Mouse (Mus musculus) myocyte (in vitro differentiated cells): Measurements from ENCODE around the gene Kiss1r. TPM values are rescaled to one million over a fixed set of nuclear protein-coding genes. Genes with fewer than 3 reads are reported as not detected.
"Not testable (repeated sequence)": the region's sequence is repeated elsewhere in the genome, so short reads cannot be mapped to it uniquely, and the experiment has no call there.

Source experiments
- H3K27me3 ChIP-seq: one replicate; pipeline ENCODE4 v1.6.1; 2011; ENCODE audit not compliant: control insufficient read depth, insufficient read depth, insufficient read length
- H3K36me3 ChIP-seq: one replicate; pipeline ENCODE4 v1.6.1; 2011; ENCODE audit not compliant: control insufficient read depth, insufficient read depth
- H3K4me2 ChIP-seq: one replicate; pipeline ENCODE4 v1.6.1; 2011; ENCODE audit warnings: low read depth, control low read depth
- H3K4me3 ChIP-seq: one replicate; pipeline ENCODE4 v1.5.1; 2011; ENCODE audit warnings: mild to moderate bottlenecking, control low read depth, moderate library complexity
- H3K79me2 ChIP-seq: one replicate; pipeline ENCODE4 v1.6.1; 2011; ENCODE audit not compliant: control insufficient read depth, insufficient read depth
- H3ac ChIP-seq: one replicate; pipeline ENCODE4 v1.6.1; 2011; ENCODE audit not compliant: control insufficient read depth, insufficient read length
- CEBPB ChIP-seq: IDR thresholded peaks from 2 replicates; pipeline ENCODE4 v1.6.1; 2011; ENCODE audit warnings: mild to moderate bottlenecking, moderate library complexity; ENCODE audit not compliant: poor library complexity, insufficient read depth, severe bottlenecking
- E2F4 ChIP-seq: IDR thresholded peaks from one replicate; pipeline ENCODE4 v1.6.1; 2011; ENCODE audit warnings: mild to moderate bottlenecking, control low read depth, moderate library complexity; ENCODE audit not compliant: insufficient read depth
- MAX ChIP-seq: IDR thresholded peaks from one replicate; pipeline ENCODE4 v1.6.1; 2011; ENCODE audit warnings: low read depth, mild to moderate bottlenecking, control low read depth
- MYOD1 ChIP-seq, 3 experiments: IDR thresholded peaks; one replicate each; pipeline ENCODE4 v1.6.1; 2011; ENCODE audit warnings: control low read depth in 2 of 3, low read depth in 2 of 3, mild to moderate bottlenecking in 2 of 3, moderate library complexity in 1 of 3; ENCODE audit not compliant: insufficient read length in 2 of 3, control insufficient read depth in 1 of 3
- MYOG ChIP-seq, 3 experiments: IDR thresholded peaks; one replicate each; pipeline ENCODE4 v1.6.1; 2011; ENCODE audit warnings: control low read depth in 2 of 3, low read depth in 2 of 3, mild to moderate bottlenecking in 2 of 3; ENCODE audit not compliant: insufficient read length in 2 of 3, control insufficient read depth in 1 of 3, insufficient read depth in 1 of 3
- POLR2A ChIP-seq: IDR thresholded peaks from one replicate; pipeline ENCODE4 v1.6.1; 2011; ENCODE audit warnings: low read depth, mild to moderate bottlenecking, control low read depth, moderate library complexity; ENCODE audit not compliant: insufficient read length
- POLR2AphosphoS2 ChIP-seq: IDR thresholded peaks from one replicate; pipeline ENCODE4 v1.6.1; 2011; ENCODE audit warnings: low read depth, control low read depth; ENCODE audit not compliant: insufficient read length
- REST ChIP-seq: IDR thresholded peaks from one replicate; pipeline ENCODE4 v1.6.1; 2011; ENCODE audit warnings: mild to moderate bottlenecking, control low read depth, moderate library complexity; ENCODE audit not compliant: insufficient read depth, insufficient read length
- SRF ChIP-seq: IDR thresholded peaks from one replicate; pipeline ENCODE4 v1.6.1; 2011; ENCODE audit warnings: low read depth; ENCODE audit not compliant: control insufficient read depth, insufficient read length
- TCF12 ChIP-seq: IDR thresholded peaks from one replicate; pipeline ENCODE4 v1.6.1; 2011; ENCODE audit warnings: mild to moderate bottlenecking, control low read depth; ENCODE audit not compliant: poor library complexity, insufficient read depth, severe bottlenecking
- TCF3 ChIP-seq: IDR thresholded peaks from one replicate; pipeline ENCODE4 v1.6.1; 2011; ENCODE audit warnings: low read depth, control low read depth; ENCODE audit not compliant: insufficient read length
- USF1 ChIP-seq: IDR thresholded peaks from one replicate; pipeline ENCODE4 v1.6.1; 2011; ENCODE audit warnings: low read depth, mild to moderate bottlenecking, control low read depth, moderate library complexity
- polyA plus RNA-seq: library from polyadenylated mRNA; unstranded; fragments of >200 nt; fragmentation: generic; extraction: Trizol; gene quantifications from one replicate; pipeline ENCODE4 v1.2.1, GENCODE M21; 2012; ENCODE audit warnings: missing spikeins

Kiss1r gene
- polyA plus RNA-seq, 1 experiment, result 0.59 TPM

DNA sequence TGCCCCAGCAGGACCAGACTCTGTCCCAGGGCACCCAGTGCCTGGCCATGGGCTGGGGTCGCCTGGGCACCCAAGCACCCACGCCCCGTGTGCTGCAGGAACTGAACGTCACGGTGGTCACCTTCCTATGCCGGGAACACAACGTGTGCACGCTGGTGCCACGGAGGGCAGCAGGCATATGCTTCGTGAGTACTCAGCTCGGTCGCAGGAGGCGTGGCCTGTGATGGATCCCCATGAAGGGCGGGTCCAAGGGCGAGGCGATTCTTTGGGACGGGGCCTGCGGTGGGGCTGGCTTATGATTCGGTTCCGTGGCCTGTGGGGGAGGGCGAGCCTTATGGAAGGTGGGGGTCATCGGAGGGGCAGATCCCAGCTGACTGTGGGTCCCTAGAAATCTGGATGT, 34.8 kb upstream of the Kiss1r start:
- TF ChIP-seq TCF12, result no peak
- TF ChIP-seq CEBPB, result no peak
- TF ChIP-seq USF1, result no peak
- TF ChIP-seq SRF, result no peak
- no peak for TF ChIP-seq MYOG (IDR thresholded peaks at IDR 0.05; ENCODE audit: control insufficient read depth in 1 of 3, insufficient read depth in 1 of 3, insufficient read length in 2 of 3, low read depth in 2 of 3)
- TF ChIP-seq POLR2A, result no peak
- TF ChIP-seq POLR2AphosphoS2, result no peak
- no peak for TF ChIP-seq MAX
- TF ChIP-seq REST, result no peak
- no peak for TF ChIP-seq TCF3
- TF ChIP-seq MYOD1 (IDR thresholded peaks at IDR 0.05; ENCODE audit: control insufficient read depth in 1 of 3, insufficient read length in 2 of 3, low read depth in 2 of 3), result no peak
- TF ChIP-seq E2F4, result no peak
- no peaks in the 10 kb centered on the region for H3K36me3 ChIP-seq
- no peaks in the 10 kb centered on the region for H3K79me2 ChIP-seq
- peak overlapping the region; percentile 18 for H3K4me2 ChIP-seq
- H3K4me3 ChIP-seq, result no peak overlapping the region
- H3ac ChIP-seq, result no peak overlapping the region
- no peaks in the 10 kb centered on the region for H3K27me3 ChIP-seq

DNA sequence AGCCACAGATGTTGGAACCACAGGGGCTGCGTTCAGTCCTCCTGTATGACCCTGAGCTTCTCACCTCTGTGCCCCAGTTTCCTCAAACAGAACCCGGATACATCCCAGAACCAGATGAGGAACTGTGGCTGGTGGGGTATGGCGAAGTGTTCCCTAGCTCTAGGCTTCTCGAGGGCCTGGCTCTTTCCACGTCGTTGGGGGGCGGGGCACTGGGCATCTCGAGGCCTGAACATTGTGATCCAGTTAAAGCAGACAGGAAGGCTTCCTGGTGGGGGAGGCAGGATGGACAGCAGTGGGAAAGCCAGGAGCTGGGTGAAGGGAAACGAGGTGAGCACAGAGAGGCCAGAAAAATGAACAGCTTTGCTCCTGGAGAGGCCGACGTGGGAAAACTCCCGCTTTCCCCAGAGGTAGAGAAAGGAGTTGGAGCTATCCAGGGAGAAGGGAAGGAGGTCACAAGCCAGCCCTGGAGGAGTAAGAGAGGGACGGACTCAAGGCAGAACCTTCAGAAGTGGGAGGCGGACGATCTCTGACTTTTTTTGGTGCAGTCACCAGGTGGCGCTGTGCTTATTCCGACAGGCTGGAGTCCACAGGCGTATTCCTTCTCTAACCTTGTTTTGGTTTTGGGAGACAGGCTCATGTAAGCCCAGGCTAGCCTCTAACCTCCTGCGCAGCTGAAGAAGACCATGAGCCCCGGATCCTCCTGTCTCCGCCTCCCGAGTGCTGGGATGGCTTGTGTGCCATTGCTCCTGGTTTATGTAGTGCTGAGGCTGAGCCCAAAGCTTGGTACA, 33.3 kb upstream of the Kiss1r start:
- H3K36me3 ChIP-seq, result no peaks in the 10 kb centered on the region
- peak overlapping the region; percentile 40 for H3K4me2 ChIP-seq
- H3K27me3 ChIP-seq, result peaks cover 8% of the 10 kb centered on the region
- H3K4me3 ChIP-seq, result no peak overlapping the region
- TF ChIP-seq MAX (no peak), MYOD1 (IDR thresholded peaks at IDR 0.05; ENCODE audit: control insufficient read depth in 1 of 3, insufficient read length in 2 of 3, low read depth in 2 of 3) (no peak), POLR2AphosphoS2 (no peak), REST (no peak), USF1 (no peak), POLR2A (no peak), SRF (no peak), CEBPB (no peak), MYOG (IDR thresholded peaks at IDR 0.05; ENCODE audit: control insufficient read depth in 1 of 3, insufficient read depth in 1 of 3, insufficient read length in 2 of 3, low read depth in 2 of 3) (no peak), TCF12 (no peak), E2F4 (no peak), TCF3 (no peak)
- no peak overlapping the region for H3ac ChIP-seq
- H3K79me2 ChIP-seq, result no peaks in the 10 kb centered on the region

DNA sequence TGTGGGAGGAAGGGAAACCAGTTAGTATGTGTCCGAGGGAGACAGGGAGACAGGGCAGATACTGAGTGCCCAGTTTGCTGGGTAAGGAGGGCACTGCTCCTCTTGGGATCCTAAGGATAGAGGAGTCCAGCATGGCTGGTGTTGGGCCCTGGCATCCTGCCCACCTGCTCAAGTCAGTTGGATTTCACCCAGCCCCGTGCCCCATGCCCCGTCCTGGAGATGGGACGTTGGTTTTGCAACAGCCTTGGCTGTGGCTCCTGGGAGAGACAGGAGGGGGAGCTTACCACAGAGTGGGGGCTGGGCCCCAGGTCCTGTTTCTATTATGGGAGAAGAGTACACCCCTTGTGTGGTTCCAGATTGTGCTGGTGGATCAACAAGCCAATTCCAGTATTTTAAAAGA, 32.3 kb upstream of the Kiss1r start:
- Histone ChIP-seq H3K27me3 (peaks cover 8% of the 10 kb centered on the region), H3K4me2 (peak overlapping the region; percentile 0), H3ac (no peak overlapping the region), H3K4me3 (no peak overlapping the region), H3K36me3 (no peaks in the 10 kb centered on the region), H3K79me2 (no peaks in the 10 kb centered on the region)
- TF ChIP-seq REST, result no peak
- TF ChIP-seq USF1, result no peak
- no peak for TF ChIP-seq TCF3
- TF ChIP-seq TCF12, result no peak
- no peak for TF ChIP-seq E2F4

DNA sequence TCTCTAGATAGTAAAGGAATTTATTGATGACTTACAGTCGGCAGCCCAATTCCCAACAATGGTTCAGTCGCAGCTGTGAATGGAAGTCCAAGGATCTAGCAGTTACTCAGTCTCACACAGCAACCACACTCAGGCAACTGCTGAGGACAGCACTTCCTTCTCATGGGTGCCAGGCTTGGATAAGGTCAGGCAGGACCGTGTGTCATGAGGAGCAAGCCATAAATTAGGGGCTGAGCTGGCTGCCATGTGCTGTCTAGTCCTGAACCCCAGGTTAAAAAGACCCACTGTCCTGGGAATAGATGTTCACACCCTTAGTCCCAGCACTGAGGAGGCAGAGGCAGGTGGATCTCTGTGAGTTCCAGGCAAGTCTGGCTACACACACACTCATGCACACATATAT, 31.8 kb upstream of the Kiss1r start:
- H3K27me3 ChIP-seq, H3ac ChIP-seq, H3K4me2 ChIP-seq, H3K79me2 ChIP-seq, H3K4me3 ChIP-seq, H3K36me3 ChIP-seq: not testable (repeated sequence)

DNA sequence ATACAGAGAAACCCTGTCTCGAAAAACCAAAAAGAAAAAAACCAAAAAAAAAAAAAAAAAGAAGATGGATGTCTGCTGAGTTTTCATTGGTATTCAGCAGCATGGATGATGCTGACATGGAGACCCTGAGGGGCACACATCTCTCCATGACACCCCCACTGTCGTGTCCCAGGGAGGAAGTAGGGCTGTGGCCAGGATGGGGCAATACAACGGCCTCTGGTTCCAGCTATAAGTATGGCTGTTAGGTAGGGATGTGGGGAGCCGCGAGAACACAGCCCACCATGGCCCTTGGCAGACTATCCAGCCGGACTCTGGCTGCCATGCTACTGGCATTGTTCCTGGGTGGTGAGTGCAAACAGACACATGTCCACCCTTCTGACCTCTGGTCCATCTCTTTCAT, 30.7 kb upstream of the Kiss1r start, which contains the start of gene Elane:
Elane (plus strand) TSS at position 194 of the 400 bp plus-strand sequence.
- TF ChIP-seq CEBPB, result no peak
- TF ChIP-seq MYOD1 (IDR thresholded peaks at IDR 0.05; ENCODE audit: control insufficient read depth in 1 of 3, insufficient read length in 2 of 3, low read depth in 2 of 3), result no peak
- TF ChIP-seq POLR2AphosphoS2, result no peak
- TF ChIP-seq TCF3, result no peak
- no peak for TF ChIP-seq SRF
- TF ChIP-seq E2F4, result no peak
- peaks cover 19% of the 10 kb centered on the region for H3K27me3 ChIP-seq
- no peaks in the 10 kb centered on the region for H3K79me2 ChIP-seq
- H3K4me2 ChIP-seq, result no peak within 1 kb of the TSS
- H3K36me3 ChIP-seq, result no peaks in the 10 kb centered on the region
- no peak within 1 kb of the TSS for H3K4me3 ChIP-seq
- no peak within 1 kb of the TSS for H3ac ChIP-seq
